Mouse (Mus musculus) retina, postnatal 7 days (tissue): ENCODE data around the gene Mroh3.

Experiments used
- DNase-seq: peaks from one replicate; pipeline ENCODE4 v3.0.0-alpha.2; 2012; ENCODE audit warnings: low read depth, low spot score

Gene Mroh3

DNA sequence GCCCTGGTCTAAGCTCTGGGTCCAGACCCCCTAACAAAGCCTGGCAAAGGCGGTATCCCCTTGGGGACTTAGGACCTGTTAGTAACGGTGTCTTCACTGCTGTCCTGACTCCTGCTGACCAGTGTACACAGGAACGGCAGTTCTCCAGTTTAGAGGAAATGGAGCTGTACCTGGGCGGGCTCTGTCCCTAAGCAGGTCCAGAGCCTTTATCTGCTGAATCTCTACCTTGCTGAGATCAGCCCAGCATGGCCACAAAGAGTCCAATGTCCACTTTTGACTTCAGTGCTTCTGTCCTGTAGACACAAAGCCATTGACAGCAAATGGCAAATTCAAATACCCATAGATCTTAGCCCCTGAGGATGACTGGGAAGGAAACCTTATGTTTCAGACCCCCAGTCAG lies 55.7 kb downstream of the Mroh3 start:
- DNase-seq = no peak

DNA sequence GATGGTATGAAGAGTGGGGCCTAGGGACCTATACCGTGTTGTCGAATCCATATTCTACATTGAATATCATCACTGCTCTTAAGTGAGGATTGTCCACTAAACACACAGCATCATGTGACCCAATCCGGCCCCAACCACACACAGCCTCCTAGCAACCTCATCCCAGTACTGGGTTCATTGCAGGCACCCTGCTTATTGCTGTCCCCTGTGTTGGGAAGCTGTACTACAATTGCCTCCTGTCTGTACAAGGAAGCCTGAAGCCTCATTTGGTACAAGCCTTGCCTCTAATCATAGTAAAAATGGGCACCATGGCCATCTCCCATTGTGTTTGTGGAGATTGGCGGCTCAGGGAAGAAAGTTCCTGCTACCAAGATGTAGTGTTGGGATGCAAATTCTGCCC lies 56.3 kb downstream of the Mroh3 start:
- DNase-seq = no peak

DNA sequence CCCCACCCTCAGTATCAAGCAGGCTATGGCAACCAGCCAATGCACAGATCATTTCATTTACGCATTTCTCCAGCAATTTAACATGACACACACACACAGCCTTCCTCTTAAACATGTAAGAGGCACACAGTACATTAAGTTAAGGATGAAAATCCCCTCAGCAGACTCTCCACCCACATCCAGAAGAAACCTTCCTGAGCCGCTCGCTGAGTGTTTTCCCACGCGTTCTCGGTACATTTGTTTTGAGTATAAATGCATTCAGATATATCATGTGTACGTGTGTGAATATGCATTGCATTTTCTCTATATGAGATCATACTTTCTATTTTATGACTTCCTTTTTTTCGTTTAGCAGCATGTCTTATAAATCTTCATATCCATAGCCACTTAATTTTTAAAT lies 61.3 kb downstream of the Mroh3 start:
- DNase-seq = no peak

DNA sequence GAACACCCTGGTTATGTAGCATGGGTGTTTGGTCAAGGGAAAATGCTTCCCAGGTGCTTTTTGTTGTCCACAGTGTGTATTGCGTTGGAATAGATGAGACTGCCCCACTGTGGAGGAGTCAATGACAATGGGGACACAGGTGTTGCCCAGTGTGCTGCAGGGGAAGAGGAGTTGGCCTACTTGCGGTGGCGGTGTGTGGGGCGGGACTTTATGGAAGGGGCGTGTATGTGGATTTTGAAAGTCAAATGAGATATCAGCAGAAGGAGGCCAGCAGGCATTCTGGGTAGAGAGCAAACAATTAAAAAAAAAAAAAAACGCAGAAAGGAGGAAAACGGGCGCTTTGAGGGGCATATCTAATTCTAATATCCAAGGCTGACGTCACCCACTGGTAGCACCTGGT lies 62.9 kb downstream of the Mroh3 start:
- DNase-seq = no peak

DNA sequence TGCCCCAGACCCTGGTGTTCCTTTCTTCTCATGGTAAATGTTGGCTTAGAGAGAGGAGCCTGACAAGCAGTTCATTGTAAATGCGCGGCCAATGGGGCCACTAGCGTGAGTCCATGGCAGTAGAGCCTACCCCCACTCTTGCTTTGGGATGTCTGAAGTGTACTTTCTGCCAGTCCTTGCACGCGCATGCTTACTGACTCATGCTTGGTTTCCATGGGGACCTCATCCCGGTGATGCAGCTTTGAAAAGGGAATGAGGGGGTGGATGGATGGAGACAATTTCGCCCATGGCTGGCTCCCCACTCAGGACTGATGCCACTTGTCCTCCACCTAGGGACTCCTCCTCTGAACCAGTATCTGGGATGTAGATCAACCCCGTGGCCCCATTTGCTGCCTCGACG lies 69.1 kb downstream of the Mroh3 start:
- no peak for DNase-seq

DNA sequence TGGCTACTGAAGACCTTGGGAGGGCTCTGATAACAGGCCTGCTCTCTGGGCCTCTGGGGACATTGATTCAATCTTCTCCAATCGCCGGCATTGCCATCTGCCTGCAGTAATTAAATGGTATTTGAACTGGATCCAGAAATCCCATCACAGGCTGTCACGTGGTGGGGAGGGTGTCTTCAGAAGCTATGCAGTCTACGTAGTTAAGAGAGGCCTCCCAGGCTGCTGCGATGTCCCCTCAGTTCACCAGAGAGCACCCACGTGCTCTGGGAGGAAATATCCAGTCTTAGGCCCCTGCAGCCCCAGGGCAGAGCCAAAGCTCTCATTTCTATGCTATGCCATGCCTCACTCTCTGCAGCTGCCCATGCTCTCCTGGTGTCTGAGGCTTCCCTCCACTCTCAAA lies 70.3 kb downstream of the Mroh3 start:
- peak; percentile 58 for DNase-seq

DNA sequence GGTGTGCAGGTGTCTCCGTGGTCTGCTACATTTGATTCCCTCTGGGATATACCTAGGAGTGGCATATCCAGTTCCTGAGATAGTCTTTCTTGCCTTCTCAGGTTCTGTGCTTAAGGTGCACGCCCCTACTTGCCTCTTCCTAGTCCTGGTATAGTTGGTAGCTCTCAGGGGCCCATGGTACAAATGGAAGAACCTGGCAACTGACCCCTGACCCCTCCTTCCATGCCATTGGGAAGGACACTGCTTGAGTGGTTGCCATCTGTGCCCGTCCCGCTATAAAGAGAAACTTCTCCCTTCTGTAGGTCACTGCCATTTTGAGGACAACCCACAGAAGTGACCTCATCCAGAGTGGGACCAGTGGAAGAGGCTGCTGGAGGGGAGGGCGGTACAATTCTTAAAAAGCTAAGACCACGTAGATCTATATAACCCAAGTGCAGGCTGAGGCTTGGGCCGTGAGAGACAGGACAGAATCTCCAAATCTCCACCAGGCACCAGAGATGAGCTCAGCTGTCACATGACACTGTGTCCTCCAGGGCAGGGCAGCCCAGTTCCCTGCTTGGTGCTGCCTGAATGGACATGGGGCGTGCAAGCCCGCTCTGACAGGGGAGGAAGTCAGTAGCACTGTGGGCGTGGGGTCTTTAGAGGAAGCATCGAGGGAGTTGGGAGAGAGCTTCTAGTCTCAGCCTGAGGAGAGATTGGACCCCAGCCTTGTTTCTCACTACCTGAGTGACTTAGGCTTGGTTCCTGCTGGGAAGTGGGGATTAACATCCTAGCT lies 71.3 kb downstream of the Mroh3 start:
- DNase-seq = no peak

DNA sequence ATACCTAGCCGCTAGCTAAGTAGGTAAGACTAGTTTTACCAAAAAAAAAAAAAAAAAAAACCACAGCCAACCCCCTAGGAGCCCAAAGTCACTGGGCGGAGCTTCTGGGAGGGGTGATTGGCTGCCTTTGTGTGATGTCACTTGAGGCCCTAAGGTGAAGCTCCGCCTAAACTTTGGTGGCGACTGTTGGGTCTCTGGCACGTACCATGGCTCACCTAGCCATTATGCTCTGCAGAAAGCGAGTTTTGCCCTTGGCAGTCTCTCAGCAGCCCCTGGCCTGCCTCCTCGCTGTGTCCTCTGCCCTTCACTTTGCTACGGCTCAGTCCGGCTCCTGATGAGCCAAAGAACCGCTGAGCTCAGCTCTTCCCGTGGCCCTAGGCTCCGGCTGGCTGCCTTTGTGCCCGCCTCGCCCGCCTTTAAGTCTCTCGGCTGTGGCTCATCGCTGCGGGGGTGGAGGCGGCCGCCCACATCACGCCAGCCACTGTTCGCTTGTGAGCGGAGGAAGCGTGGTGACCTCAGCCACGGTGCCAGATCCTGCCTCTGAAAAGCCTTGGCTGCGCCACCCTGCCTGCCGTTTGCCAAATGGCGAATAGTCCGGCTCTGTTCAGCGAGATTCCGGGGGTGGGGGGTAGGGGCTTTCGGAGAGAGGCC lies 72.5 kb downstream of the Mroh3 start:
- no peak for DNase-seq

DNA sequence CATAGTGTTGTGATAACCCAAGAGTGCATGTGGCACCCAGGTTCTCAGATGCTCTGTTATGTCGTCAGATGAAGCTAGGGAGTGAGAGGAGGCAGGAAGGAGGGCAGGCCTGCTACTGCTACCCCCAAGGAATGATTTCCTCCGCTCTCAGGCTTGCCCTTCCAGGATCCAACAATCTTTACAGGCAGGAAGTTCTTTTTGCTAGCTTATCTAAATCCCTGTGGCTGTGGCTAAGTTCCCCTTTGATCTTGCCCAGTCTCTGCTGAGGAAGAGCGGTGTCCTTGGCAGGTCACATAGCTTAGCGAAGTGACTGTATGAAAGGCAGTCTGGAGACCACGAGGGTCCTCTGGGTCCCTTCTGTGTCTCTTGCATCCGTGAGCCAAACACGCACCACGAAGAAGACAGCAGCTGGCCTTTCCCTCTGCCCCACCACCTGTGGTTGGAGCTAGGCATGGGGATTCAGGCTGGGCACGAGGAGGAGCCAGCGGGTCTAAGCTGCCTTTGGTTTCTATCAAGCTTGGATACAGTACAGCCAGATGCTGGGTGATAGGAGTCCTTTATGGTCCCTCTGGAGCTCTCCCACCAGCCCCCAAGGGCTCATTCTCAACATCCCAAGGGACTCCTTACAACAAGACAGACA lies 74.3 kb downstream of the Mroh3 start:
- no peak for DNase-seq

DNA sequence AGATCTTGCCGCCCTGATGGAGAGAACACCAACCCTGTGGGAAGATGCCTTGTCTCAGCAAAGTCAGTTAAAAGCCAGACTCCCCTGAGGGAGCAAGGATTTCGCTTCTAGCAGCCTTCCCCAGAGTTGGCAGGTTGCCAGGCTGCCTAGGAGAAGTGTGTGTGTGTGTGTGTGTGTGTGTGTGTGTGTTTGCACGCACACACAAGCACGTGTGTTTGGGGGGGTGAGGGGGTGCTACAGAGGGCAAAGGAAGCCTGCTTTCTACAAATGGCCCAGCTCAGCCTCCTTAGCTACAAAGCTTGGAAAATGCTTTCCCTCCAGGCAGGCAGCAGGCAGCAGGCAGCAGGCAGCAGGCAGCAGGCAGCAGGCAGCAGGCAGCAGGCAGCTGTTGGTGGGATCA lies 75.1 kb downstream of the Mroh3 start:
- no peak for DNase-seq

DNA sequence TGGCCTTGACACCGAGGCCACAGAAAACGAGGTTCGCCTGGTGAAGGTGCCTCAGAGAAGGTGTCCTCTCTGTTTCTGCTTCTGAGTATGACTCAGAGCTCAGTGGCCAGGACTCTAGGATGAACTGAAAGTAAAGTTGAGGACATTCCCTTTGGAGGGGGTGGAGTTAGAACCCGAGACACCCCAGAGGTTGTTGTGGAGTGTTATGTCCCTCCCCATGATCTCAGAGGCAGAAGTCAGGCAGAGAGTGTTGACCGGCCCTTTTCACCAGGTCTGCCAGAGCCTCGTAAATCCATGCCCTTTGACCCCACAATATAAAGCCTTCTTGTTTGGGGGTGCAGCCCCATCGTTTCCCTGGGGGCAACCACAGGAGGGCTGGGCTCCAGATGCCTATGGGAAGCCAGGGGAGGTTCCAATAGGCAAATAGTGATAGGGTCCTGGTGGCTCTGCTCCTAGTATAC lies 75.5 kb downstream of the Mroh3 start:
- DNase-seq = no peak

DNA sequence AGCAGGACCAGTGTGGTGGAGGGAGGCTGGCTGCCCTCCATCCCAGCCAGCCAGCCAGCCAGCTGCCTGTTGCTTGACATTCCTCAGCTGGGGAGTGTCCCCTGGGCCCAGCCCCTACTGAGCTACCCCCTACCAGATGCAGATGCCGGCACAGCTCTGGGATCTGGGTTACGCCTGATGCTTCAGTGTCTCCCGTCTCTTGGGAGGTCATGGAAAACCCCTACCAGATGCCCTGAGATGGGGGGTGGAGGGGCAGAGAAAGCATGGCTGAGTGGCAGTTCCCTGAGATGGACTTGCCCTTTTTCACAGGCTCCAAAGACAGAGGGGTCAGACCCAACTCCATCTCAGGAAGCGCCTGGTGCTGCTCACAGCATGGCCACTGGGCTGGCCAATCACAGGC lies 76.1 kb downstream of the Mroh3 start:
- DNase-seq = no peak

DNA sequence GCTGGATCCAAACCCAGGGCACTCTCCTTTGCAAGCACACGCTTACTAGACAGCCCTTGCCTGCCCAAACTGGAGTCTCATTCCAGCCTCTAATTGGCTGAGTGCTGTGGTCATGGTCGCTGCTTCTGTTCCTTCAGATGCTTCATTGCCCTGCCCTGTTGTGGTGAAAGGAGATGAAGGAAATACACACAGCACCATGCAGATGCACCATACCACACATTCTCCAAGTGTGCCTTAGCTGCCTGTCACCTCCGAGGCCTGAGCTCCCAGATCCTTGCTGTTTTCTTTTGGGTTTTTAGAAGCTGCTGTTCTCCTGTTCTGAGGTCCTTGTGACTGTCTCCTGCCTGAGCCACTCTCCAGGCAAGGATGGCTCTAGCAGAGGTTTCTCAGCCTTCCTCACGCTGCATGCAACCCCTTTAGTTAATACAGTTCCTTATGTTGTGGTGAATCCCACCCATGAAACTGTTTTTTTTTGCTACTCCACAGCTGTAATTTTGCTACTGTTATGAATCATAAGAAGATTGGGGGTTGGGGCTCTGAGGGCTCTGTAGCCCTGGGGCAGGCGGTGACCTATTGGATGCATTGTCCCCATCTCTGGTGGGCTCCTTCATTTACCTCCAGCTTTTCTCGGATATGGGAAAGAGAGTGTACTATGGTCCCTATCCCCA lies 76.7 kb downstream of the Mroh3 start:
- no peak for DNase-seq

DNA sequence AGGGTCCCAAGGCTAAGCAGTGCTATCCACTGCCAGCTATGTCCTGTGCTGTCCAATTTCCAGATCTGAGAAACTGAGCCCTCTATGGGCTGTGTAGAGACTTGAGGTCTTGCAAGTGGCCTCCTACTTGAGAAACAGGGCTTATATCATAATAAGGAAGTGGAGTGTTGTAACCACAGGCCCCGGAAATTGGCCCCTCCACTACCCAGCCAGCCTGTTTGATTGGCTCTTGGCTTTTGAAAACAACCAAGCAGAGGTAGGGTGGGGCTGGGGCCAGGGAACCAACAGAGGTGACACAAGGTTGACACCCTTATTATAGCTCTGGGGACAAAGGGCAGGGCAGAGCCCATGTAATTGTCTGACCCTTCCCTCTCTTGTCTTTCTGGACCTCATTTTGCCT lies 77.6 kb downstream of the Mroh3 start:
- DNase-seq = no peak

DNA sequence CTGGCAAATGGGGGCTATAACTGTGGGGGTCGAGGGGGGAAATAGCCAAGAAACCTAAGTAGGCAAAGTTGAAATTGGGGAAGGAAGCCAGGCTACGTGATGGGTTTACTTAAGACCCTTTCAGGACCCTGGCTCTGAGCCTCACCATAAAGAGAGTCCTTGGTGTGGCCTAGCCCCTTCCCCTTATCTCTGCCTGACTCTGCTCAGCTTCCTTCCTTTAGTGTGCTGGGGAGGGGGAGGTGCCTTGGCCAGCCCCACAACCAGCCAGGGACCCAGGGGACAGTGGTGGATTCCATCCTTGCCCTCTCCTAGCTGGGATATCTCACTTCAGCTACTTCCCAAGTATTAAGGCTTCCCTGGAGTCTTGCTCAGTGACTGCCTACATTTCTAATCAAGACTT lies 78.1 kb downstream of the Mroh3 start:
- no peak for DNase-seq

DNA sequence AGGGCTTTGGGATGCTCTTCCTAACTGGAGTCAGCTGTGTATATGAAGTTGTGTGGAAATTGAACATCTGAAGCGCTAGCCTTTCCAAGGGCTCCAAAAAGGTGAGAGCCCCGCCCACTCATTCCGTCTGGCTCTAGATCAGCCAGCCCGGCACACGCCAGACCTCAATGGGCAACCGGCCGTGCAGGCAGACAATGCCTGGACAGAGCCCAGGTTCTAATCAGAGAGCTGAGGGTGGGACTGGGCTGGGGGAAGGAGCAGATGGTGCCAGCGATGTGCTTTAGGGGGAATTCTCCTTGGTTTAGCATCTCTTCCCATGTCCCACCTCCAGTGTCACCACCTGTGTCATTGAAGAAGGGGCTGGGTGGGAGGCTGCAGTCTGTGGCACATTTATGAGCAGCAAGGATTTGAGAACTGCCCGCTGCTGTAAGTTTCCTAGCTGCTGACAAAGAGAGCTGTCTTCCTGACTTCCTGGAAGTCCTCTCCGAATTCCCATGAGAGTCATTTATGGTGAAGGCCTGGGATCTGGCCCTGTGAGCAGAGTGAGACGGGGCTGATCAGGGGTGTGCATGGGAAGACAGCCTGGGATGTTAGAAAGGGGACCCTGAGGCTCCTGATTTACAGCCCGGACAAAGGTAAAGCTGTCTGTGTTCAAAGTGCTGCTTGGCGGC lies 78.9 kb downstream of the Mroh3 start:
- DNase-seq = no peak

DNA sequence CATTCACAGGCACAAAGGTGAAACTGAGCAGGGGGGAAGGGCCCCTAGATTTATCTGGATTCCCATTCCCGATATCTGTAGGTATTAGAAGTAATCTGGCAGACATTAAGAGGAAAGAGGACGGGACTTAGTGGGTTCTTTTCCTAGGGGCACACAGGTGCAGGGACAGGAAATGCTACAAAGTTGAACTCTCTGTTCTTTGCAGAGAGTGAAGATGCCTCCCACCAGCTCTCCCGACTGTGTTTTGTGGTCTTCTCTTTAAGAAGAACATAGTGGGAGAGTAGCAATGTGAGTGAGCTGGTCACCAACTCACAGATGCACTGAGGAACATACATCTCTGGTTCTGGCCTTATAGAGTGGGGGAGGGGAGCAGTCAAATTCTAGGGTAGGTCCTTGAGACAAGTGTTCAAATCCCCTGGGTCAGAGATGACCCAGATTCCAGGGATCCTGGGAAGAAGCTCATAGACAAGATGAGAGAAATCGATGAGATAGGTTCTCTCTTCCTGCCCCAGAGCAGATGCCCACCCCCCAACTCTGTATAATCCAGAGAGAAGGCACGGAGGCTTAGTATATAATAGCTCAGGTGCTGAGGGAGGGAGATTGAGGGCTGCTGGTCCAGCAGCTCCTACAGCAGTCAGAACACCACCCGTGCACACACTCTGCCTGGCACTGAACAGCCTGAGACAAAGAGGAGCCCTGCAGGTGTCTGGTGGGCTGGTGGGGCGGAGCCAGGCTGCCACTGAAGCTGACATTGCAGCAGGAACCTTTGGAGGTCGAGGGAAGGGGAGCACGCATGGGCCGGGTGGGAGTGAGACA lies 80.0 kb downstream of the Mroh3 start:
- DNase-seq = peak; percentile 63
